Mouse (Mus musculus): ENCODE data around the gene Tnip1. TPM values are rescaled to one million over a fixed set of nuclear protein-coding genes. Genes with fewer than 3 reads are reported as not detected.
A peak's percentile ranks its signal among the peaks of the same experiment; 100 is the strongest.

Tnip1 gene
- polyA plus RNA-seq, 1 experiment from 2014 or later = 13.2 TPM

- 70% methylated on average over 7 of the region's 7 CpGs for WGBS
- Histone ChIP-seq H3K9me3 (ENCODE audit: control insufficient read depth, low read length) (no peaks in the 10 kb centered on the region), H3K27me3 (replicated peaks; ENCODE audit: control insufficient read depth, insufficient read depth, low read length) (no peaks in the 10 kb centered on the region), H3K9ac (replicated peaks; ENCODE audit: low read depth, low read length) (no peak overlapping the region), H3K4me3 (replicated peaks; ENCODE audit: low read length) (no peak overlapping the region), H3K27ac (ENCODE audit: low read length) (no peak overlapping the region), H3K4me2 (ENCODE audit: low read length) (no peak overlapping the region), H3K36me3 (ENCODE audit: control insufficient read depth, insufficient read depth) (peaks cover 29% of the 10 kb centered on the region), H3K4me1 (replicated peaks; ENCODE audit: control insufficient read depth, insufficient read depth, low read length) (peaks cover 22% of the 10 kb centered on the region)
- no peak for ATAC-seq
Observed at GRCm38 (mm10) chr11:54871831-54872537, 90.7 kb downstream of the Tnip1 start.

GRCm38 (mm10) chr11:54869318-54869717, 93.4 kb downstream of the Tnip1 start:
- WGBS = 78% methylated on average over 3 of the region's 3 CpGs
- Histone ChIP-seq H3K4me1 (replicated peaks; ENCODE audit: control insufficient read depth, insufficient read depth, low read length) (peaks cover 29% of the 10 kb centered on the region), H3K27me3 (replicated peaks; ENCODE audit: control insufficient read depth, insufficient read depth, low read length) (no peaks in the 10 kb centered on the region), H3K4me2 (ENCODE audit: low read length) (no peak overlapping the region), H3K9me3 (ENCODE audit: control insufficient read depth, low read length) (no peaks in the 10 kb centered on the region), H3K4me3 (replicated peaks; ENCODE audit: low read length) (no peak overlapping the region), H3K36me3 (ENCODE audit: control insufficient read depth, insufficient read depth) (peaks cover 29% of the 10 kb centered on the region), H3K9ac (replicated peaks; ENCODE audit: low read depth, low read length) (no peak overlapping the region), H3K27ac (ENCODE audit: low read length) (no peak overlapping the region)
- no peak for ATAC-seq

- Histone ChIP-seq H3K4me3 (replicated peaks; ENCODE audit: low read length) (no peak overlapping the region), H3K9ac (replicated peaks; ENCODE audit: low read depth, low read length) (no peak overlapping the region), H3K4me1 (replicated peaks; ENCODE audit: control insufficient read depth, insufficient read depth, low read length) (peaks cover 29% of the 10 kb centered on the region), H3K36me3 (ENCODE audit: control insufficient read depth, insufficient read depth) (peaks cover 23% of the 10 kb centered on the region), H3K4me2 (ENCODE audit: low read length) (peak overlapping the region; percentile 80; the same call in 1 of the 2 replicates), H3K27me3 (replicated peaks; ENCODE audit: control insufficient read depth, insufficient read depth, low read length) (no peaks in the 10 kb centered on the region), H3K27ac (ENCODE audit: low read length) (no peak overlapping the region), H3K9me3 (ENCODE audit: control insufficient read depth, low read length) (no peaks in the 10 kb centered on the region)
- no peak for ATAC-seq
- 81% methylated on average over 2 of the region's 2 CpGs for WGBS
Observed at GRCm38 (mm10) chr11:54868445-54868844, 94.3 kb downstream of the Tnip1 start.

- H3K9me3 ChIP-seq (ENCODE audit: control insufficient read depth, low read length) = no peaks in the 10 kb centered on the region
- 83% methylated on average over 3 of the region's 3 CpGs for WGBS
- peaks cover 23% of the 10 kb centered on the region for H3K36me3 ChIP-seq (ENCODE audit: control insufficient read depth, insufficient read depth)
- no peak overlapping the region for H3K9ac ChIP-seq (replicated peaks; ENCODE audit: low read depth, low read length)
- H3K4me2 ChIP-seq (ENCODE audit: low read length) = peak overlapping the region; percentile 80
- no peak for ATAC-seq
- peaks cover 29% of the 10 kb centered on the region for H3K4me1 ChIP-seq (replicated peaks; ENCODE audit: control insufficient read depth, insufficient read depth, low read length)
- no peak overlapping the region for H3K27ac ChIP-seq (ENCODE audit: low read length)
- no peaks in the 10 kb centered on the region for H3K27me3 ChIP-seq (replicated peaks; ENCODE audit: control insufficient read depth, insufficient read depth, low read length)
- peak overlapping the region; percentile 87 for H3K4me3 ChIP-seq (replicated peaks; ENCODE audit: low read length)
Observed at GRCm38 (mm10) chr11:54867903-54868434, 94.7 kb downstream of the Tnip1 start.

- peak overlapping the region; percentile 80 for H3K4me2 ChIP-seq (ENCODE audit: low read length)
- no peaks in the 10 kb centered on the region for H3K9me3 ChIP-seq (ENCODE audit: control insufficient read depth, low read length)
- ATAC-seq = no peak
- H3K4me3 ChIP-seq (replicated peaks; ENCODE audit: low read length) = peak overlapping the region; percentile 87
- H3K27me3 ChIP-seq (replicated peaks; ENCODE audit: control insufficient read depth, insufficient read depth, low read length) = no peaks in the 10 kb centered on the region
- peak overlapping the region; percentile 75 for H3K27ac ChIP-seq (ENCODE audit: low read length)
- H3K36me3 ChIP-seq (ENCODE audit: control insufficient read depth, insufficient read depth) = peaks cover 15% of the 10 kb centered on the region
- H3K9ac ChIP-seq (replicated peaks; ENCODE audit: low read depth, low read length) = peak overlapping the region; percentile 97
- 3% methylated on average over 5 of the region's 5 CpGs for WGBS
- H3K4me1 ChIP-seq (replicated peaks; ENCODE audit: control insufficient read depth, insufficient read depth, low read length) = peaks cover 33% of the 10 kb centered on the region
Observed at GRCm38 (mm10) chr11:54867049-54867385, 95.7 kb downstream of the Tnip1 start.

- ATAC-seq = peak; percentile 87
- WGBS = under 1% methylated on average over 98 of the region's 107 CpGs
- H3K4me2 ChIP-seq (ENCODE audit: low read length) = peak within 1 kb of the TSS; percentile 80
Observed at GRCm38 (mm10) chr11:54866119-54867048, 96.3 kb downstream of the Tnip1 start, which contains the start of gene Hint1. TSS of gene Hint1 (plus strand) at chr11:54866383.

GRCm38 (mm10) chr11:54865330-54866085, 97.2 kb downstream of the Tnip1 start:
- WGBS = 69% methylated on average over 6 of the region's 6 CpGs
- ATAC-seq = no peak
- peaks cover 33% of the 10 kb centered on the region for H3K4me1 ChIP-seq (replicated peaks; ENCODE audit: control insufficient read depth, insufficient read depth, low read length)
- H3K4me3 ChIP-seq (replicated peaks; ENCODE audit: low read length) = peak overlapping the region; percentile 87
- H3K27me3 ChIP-seq (replicated peaks; ENCODE audit: control insufficient read depth, insufficient read depth, low read length) = no peaks in the 10 kb centered on the region
- H3K36me3 ChIP-seq (ENCODE audit: control insufficient read depth, insufficient read depth) = peaks cover 3% of the 10 kb centered on the region; the same call in 1 of the 2 replicates
- peak overlapping the region; percentile 48 for H3K4me2 ChIP-seq (ENCODE audit: low read length)
- H3K27ac ChIP-seq (ENCODE audit: low read length) = peak overlapping the region; percentile 75
- H3K9ac ChIP-seq (replicated peaks; ENCODE audit: low read depth, low read length) = peak overlapping the region; percentile 97
- H3K9me3 ChIP-seq (ENCODE audit: control insufficient read depth, low read length) = no peaks in the 10 kb centered on the region

More at GRCm38 (mm10) chr11:54866119-54867048, 96.3 kb downstream of the Tnip1 start, which contains the start of gene Hint1:
- Histone ChIP-seq H3K36me3 (ENCODE audit: control insufficient read depth, insufficient read depth) (peaks cover 9% of the 10 kb centered on the region), H3K9me3 (ENCODE audit: control insufficient read depth, low read length) (no peaks in the 10 kb centered on the region), H3K4me1 (replicated peaks; ENCODE audit: control insufficient read depth, insufficient read depth, low read length) (peaks cover 33% of the 10 kb centered on the region), H3K9ac (replicated peaks; ENCODE audit: low read depth, low read length) (peak within 1 kb of the TSS; percentile 97), H3K27me3 (replicated peaks; ENCODE audit: control insufficient read depth, insufficient read depth, low read length) (no peaks in the 10 kb centered on the region), H3K4me3 (replicated peaks; ENCODE audit: low read length) (peak within 1 kb of the TSS; percentile 87), H3K27ac (ENCODE audit: low read length) (peak within 1 kb of the TSS; percentile 75)

GRCm38 (mm10) chr11:54862621-54863520, 99.8 kb downstream of the Tnip1 start:
- ATAC-seq = no peak
- Histone ChIP-seq H3K27ac (ENCODE audit: low read length) (no peak overlapping the region), H3K4me2 (ENCODE audit: low read length) (no peak overlapping the region), H3K9ac (replicated peaks; ENCODE audit: low read depth, low read length) (no peak overlapping the region), H3K4me1 (replicated peaks; ENCODE audit: control insufficient read depth, insufficient read depth, low read length) (peaks cover 23% of the 10 kb centered on the region), H3K36me3 (ENCODE audit: control insufficient read depth, insufficient read depth) (no peaks in the 10 kb centered on the region), H3K9me3 (ENCODE audit: control insufficient read depth, low read length) (no peaks in the 10 kb centered on the region), H3K27me3 (replicated peaks; ENCODE audit: control insufficient read depth, insufficient read depth, low read length) (no peaks in the 10 kb centered on the region), H3K4me3 (replicated peaks; ENCODE audit: low read length) (no peak overlapping the region)
- whole genome bisulfite sequencing = 44% methylated on average over 10 of the region's 10 CpGs
